Mouse (Mus musculus) bone marrow, adult 2 months (tissue): ENCODE data around the gene Glis3. TPM values are rescaled to one million over a fixed set of nuclear protein-coding genes. Genes with fewer than 3 reads are reported as not detected.

Experiments used
- H3K27ac ChIP-seq: fragments of 200-500 bp; 2 replicates; pipeline ENCODE4 v1.5.1; 2012; ENCODE audit warnings: low read depth, mild to moderate bottlenecking, control low read depth, inconsistent platforms, low read length; ENCODE audit not compliant: control insufficient read depth, poor library complexity, insufficient read depth
- H3K4me1 ChIP-seq: fragments of 200-500 bp; 2 replicates; pipeline ENCODE4 v1.6.1; 2011; ENCODE audit warnings: low read length; ENCODE audit not compliant: control insufficient read depth, insufficient read depth
- H3K4me3 ChIP-seq: fragments of 200-500 bp; replicated peaks from 2 replicates; pipeline ENCODE3; 2011; ENCODE audit warnings: mild to moderate bottlenecking, low read depth, low read length, control low read depth; ENCODE audit not compliant: control insufficient read depth
- CTCF ChIP-seq: fragments of 200-500 bp; IDR thresholded peaks from 2 replicates; pipeline ENCODE4 v1.5.1; 2011; ENCODE audit warnings: low read length, control low read depth; ENCODE audit not compliant: control insufficient read depth, insufficient read depth
- POLR2A ChIP-seq: fragments of 200-500 bp; IDR thresholded peaks from 2 replicates; pipeline ENCODE4 v1.6.1; 2011; ENCODE audit warnings: low read depth, mild to moderate bottlenecking, control low read depth, low read length, borderline replicate concordance; ENCODE audit not compliant: control insufficient read depth
- WGBS: fragments of 180-500 bp; shearing (Covaris S2); methylation state at CpG from one replicate; pipeline ENCODE4 v1.1.7; 2018; 5-methylcytosine and 5-hydroxymethylcytosine counted together
- polyA plus RNA-seq: library from polyadenylated mRNA; stranded (reverse); fragments of >200 nt; gene quantifications from 2 replicates; pipeline ENCODE4 v1.2.4, GENCODE M21; 2011; ENCODE audit warnings: low replicate concordance; ENCODE audit not compliant: missing spikeins, insufficient read depth, insufficient read length

Gene Glis3
- polyA plus RNA-seq, 1 experiment: 2.5 TPM

- no peak overlapping the region for H3K27ac ChIP-seq
- no peak for TF ChIP-seq CTCF
- no peak for TF ChIP-seq POLR2A
- no peaks in the 10 kb centered on the region; the same call in 1 of the 2 replicates for H3K4me1 ChIP-seq
- WGBS: 83% methylated on average over 2 of the region's 2 CpGs
- no peak overlapping the region for H3K4me3 ChIP-seq
Measured at GRCm38 (mm10) chr19:28277104-28277503, 402.8 kb downstream of the Glis3 start.

GRCm38 (mm10) chr19:28274501-28274900 lies 405.4 kb downstream of the Glis3 start:
- H3K4me1 ChIP-seq: no peaks in the 10 kb centered on the region; the same call in 1 of the 2 replicates
- TF ChIP-seq CTCF: no peak
- no peak for TF ChIP-seq POLR2A
- no peak overlapping the region for H3K27ac ChIP-seq
- WGBS: 21% methylated on average over 2 of the region's 2 CpGs
- no peak overlapping the region for H3K4me3 ChIP-seq

DNA sequence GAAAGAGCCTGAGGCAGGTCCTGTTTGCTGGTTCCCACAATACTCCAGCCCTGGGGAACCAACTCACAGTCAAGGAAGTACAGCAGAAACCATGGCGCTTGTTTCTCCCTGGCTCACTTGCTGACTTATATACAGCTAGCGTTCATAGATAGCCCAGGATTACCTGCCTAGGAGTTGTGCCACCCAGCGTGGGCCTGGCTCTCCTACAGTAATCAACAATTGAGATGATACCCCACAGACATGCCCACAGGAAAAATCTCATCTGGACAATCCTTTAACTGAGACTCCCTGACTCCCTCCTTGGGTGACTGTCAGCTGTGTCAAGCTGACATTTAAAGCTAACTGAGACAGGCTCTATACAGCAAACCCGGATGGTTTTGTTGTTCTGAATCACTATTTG lies 405.9 kb downstream of the Glis3 start:
- 82% methylated on average over 4 of the region's 4 CpGs for WGBS
- no peak for TF ChIP-seq POLR2A
- no peak for TF ChIP-seq CTCF
- no peak overlapping the region for H3K4me3 ChIP-seq
- no peak overlapping the region for H3K27ac ChIP-seq
- H3K4me1 ChIP-seq: no peaks in the 10 kb centered on the region; the same call in 1 of the 2 replicates

DNA sequence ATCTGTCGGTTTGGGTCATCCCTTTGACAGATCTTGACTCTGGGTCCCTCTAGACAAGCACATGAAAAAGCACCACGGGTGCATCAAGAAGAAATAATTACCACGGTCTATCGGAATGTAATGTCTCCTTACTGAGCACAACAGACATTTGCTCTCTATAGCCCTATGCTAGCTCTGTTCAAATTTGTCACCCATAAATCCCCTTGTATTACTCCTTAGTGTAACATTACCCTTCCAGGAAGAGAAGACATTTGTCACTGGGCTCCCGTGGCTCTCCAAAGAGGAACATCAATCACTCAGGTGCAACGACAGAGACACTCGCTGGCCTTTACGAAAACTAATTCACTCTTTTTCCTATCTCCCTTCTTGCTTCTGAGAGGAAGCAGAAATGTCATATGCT lies 413.0 kb downstream of the Glis3 start:
- Histone ChIP-seq H3K27ac (no peak overlapping the region), H3K4me3 (no peak overlapping the region), H3K4me1 (no peaks in the 10 kb centered on the region)
- WGBS: 77% methylated on average over 8 of the region's 8 CpGs
- TF ChIP-seq CTCF (no peak), POLR2A (no peak)

GRCm38 (mm10) chr19:28265776-28266175 lies 414.1 kb downstream of the Glis3 start:
- H3K27ac ChIP-seq: no peak overlapping the region
- TF ChIP-seq CTCF: no peak
- TF ChIP-seq POLR2A: no peak
- H3K4me1 ChIP-seq: no peaks in the 10 kb centered on the region
- no peak overlapping the region for H3K4me3 ChIP-seq
- 87% methylated on average over 2 of the region's 2 CpGs for WGBS

GRCm38 (mm10) chr19:28258907-28259675 lies 420.8 kb downstream of the Glis3 start:
- no peak overlapping the region for H3K27ac ChIP-seq
- H3K4me3 ChIP-seq: no peak overlapping the region
- WGBS: 86% methylated on average over 18 of the region's 18 CpGs
- TF ChIP-seq POLR2A: no peak
- TF ChIP-seq CTCF: no peak
- H3K4me1 ChIP-seq: no peaks in the 10 kb centered on the region

DNA sequence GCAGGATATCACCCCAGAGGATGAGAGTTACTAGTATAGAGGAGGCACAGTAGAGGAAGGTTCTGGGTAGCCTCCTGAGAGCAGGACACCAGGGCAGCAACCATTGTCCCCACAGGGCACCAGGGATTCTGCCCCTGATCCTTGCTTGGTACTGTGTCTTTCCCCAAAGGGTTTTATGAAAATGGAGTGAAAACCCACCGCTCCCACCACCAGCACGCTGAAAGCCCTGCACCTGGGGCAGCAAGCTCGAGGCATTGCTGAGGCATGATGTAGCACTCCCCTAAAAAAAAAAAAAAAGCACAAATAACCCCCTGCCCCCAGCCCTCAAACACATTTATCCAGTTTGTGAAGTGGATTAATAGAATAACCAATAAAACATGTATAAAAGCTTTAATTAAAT lies 421.4 kb downstream of the Glis3 start:
- H3K4me3 ChIP-seq: no peak overlapping the region
- 74% methylated on average over 3 of the region's 3 CpGs for WGBS
- no peak overlapping the region for H3K27ac ChIP-seq
- no peaks in the 10 kb centered on the region for H3K4me1 ChIP-seq
- TF ChIP-seq POLR2A: no peak
- TF ChIP-seq CTCF: no peak

DNA sequence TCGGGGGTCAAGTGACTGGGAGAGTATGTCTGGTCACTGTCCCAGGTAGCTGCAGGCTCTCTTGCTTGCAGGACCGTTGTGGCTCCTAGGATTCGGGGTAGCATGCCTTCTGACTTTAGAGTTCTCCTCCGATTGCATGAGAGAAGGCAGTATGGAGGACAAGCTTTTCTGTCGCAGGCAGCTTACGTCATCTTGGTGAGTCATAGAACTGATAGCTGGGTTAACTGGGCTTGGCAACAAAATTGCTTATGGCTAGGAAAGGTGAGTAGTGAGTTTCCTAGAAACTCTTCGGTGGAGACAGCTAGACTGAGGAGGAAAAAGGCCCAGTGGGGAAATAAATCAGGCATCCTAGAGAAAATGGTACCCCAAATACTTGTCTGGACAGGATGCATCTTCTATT lies 432.5 kb downstream of the Glis3 start:
- no peak for TF ChIP-seq POLR2A
- 83% methylated on average over 7 of the region's 7 CpGs for WGBS
- H3K4me1 ChIP-seq: no peaks in the 10 kb centered on the region
- H3K27ac ChIP-seq: no peak overlapping the region
- no peak overlapping the region for H3K4me3 ChIP-seq

DNA sequence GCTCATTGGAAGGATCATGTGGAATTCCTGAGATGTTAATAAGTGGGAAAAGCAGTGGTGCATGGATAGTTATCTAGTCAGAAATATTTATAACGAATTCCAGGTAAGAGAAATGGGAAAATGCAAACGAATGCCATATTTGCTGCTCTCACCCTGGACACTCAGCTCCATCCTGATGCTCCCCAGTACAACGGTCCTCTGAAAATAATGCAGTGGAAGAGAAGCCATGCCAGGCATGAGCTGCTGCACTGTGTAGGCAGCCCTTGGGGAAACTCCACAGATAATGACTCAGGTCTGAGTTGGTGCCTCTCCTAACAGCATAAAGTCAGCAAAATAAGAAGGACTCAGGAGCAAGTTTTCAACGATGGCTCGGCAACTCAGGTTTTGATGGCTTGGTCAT lies 433.7 kb downstream of the Glis3 start:
- H3K27ac ChIP-seq: no peak overlapping the region
- no peak overlapping the region for H3K4me3 ChIP-seq
- H3K4me1 ChIP-seq: no peaks in the 10 kb centered on the region
- no peak for TF ChIP-seq POLR2A
- no peak for TF ChIP-seq CTCF
- WGBS: 82% methylated on average over 5 of the region's 5 CpGs

GRCm38 (mm10) chr19:28238073-28238472 lies 441.8 kb downstream of the Glis3 start:
- WGBS: 64% methylated on average over 4 of the region's 4 CpGs
- H3K4me1 ChIP-seq: no peaks in the 10 kb centered on the region
- no peak for TF ChIP-seq POLR2A
- TF ChIP-seq CTCF: no peak
- no peak overlapping the region for H3K4me3 ChIP-seq
- no peak overlapping the region for H3K27ac ChIP-seq
